Mouse (Mus musculus): ENCODE measurements around the gene H2-Eb2.

DNA sequence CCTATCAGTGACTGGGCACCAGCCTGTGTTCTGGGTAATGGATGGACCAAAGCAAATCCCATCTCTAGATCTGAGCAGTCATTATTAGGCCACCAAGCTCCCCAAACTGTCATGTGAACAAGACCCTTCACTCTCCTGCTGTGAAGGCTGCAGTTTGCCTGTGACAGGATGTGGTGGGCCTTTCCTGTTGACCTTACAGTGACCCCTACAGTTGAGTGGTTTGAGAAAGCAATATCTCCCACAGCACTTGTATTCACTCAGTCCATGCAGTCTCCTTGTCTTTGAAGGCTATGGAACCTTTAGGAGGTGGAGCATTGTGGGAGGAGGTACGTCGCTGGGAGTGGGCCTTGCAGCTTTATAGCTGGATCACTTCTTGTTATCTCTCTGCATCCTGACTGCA, 4.3 kb downstream of the H2-Eb2 start:
- TF ChIP-seq CTCF (IDR thresholded peaks at IDR 0.05; ENCODE audit: low read depth) (no peak), EP300 (IDR thresholded peaks at IDR 0.05; ENCODE audit: low read depth) (no peak)
